8 mouse cellular contexts compared by ENCODE assay signal in the genomic region with DNA sequence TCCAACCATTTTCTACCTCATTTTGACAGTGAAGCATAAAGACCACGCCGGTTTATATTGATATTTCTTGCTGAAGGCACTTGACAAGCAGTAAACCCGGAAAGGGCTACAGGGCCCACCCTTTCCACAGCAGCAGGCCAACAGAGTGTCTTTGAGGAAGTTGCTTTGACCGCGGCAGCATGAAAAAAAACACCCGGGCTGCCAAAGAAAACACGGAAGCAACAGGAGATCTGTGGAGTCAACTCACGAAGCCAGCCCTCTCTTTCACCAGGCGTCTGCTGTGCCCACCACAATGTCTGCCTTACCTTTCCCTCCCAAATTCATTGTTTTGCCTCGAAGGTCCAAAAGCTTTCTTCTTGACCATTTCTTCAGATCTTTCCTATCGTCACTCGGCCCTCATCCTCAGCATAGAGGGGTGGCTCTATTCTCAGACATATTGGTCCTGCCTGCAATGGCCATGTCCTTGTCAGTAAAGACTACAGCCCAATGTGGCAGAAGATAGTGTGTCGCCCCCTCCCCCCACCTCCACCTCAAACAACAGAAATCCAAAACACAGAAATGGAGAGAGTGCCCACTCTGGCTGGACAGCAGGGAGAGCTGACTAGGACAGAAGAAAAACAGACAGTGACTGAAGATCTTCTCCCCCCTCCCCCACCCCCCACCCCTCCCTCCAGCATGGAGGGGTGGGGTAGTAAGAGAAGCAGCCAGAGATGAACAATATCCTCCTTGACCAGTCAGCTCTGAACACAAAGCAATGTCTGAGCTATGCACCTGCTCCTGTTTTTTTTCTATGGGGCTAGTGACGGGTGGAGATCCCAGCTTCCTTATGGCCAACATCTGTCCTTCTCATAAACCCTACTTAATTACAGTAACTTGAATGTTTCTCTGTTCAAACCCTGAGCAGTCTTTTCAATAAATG.
DNase-seq lines count a peak whose midpoint lies in the region; ATAC-seq and TF ChIP-seq lines count a peak whose summit lies in the region.

No protein-coding gene starts in this region.

- TF ChIP-seq RAD21 in CH12.LX (IDR thresholded peaks at IDR 0.05; ENCODE audit: low read depth, low read length), result no peak

- no peaks in the 10 kb centered on the region for H3K9me3 ChIP-seq in CH12.LX (replicated peaks; ENCODE audit: low read length)
- H3K9me3 ChIP-seq in embryonic facial prominence, embryonic 14.5 days (ENCODE audit: control insufficient read depth, low read length), result no peaks in the 10 kb centered on the region

- TF ChIP-seq EP300 in CH12.LX (IDR thresholded peaks at IDR 0.05; ENCODE audit: low read length), result no peak

- H3K27ac ChIP-seq in CH12.LX (ENCODE audit: insufficient read depth, low read depth), result 0 out of 2 replicates have a peak overlapping the region, but pooled peaks have one; percentile 15
- no peak overlapping the region; the same call in 1 of the 2 replicates for H3K27ac ChIP-seq in embryonic facial prominence, embryonic 14.5 days (replicated peaks; ENCODE audit: low read depth, low read length)

- in situ Hi-C loops in CH12.LX (cut with MboI; ENCODE audit: low pct_ligation_motif_present, low pct_unique_long_range_greater_than_20kb, low sequenced_read_pairs), result loop anchor here (10.0 to 25.0 kb wide), 3 partner anchors 226 to 701 kb away; a partner anchor contains a TSS

- no peaks in the 10 kb centered on the region for H3K79me2 ChIP-seq in CH12.LX (replicated peaks; ENCODE audit: control insufficient read depth, extremely low read depth, insufficient read depth, poor library complexity, severe bottlenecking)

- dilution Hi-C loops in CH12.LX (cut with MboI; ENCODE audit: extremely low pct_ligation_motif_present, extremely low pct_unique_long_range_greater_than_20kb, low sequenced_read_pairs), result no loop called here

- intact Hi-C loops in heart, postnatal 25 days (cut with DNase I), result loop anchor here (2.0 to 10.0 kb wide), 6 partner anchors 106 to 526 kb away; a partner anchor contains a TSS

- 50% methylated on average over 14 of the region's 14 CpGs for whole genome bisulfite sequencing in embryonic facial prominence, embryonic 14.5 days

- no peaks in the 10 kb centered on the region for H3K36me3 ChIP-seq in CH12.LX (replicated peaks in 1 of 2; ENCODE audit: control insufficient read depth in 1 of 2, insufficient read depth in 1 of 2, low read length in 1 of 2)
- no peaks in the 10 kb centered on the region for H3K36me3 ChIP-seq in embryonic facial prominence, embryonic 14.5 days (ENCODE audit: control insufficient read depth, insufficient read depth, low read length)

- TF ChIP-seq POLR2A in CH12.LX (IDR thresholded peaks at IDR 0.05; ENCODE audit: low read depth, low read length), result no peak

- H3K9ac ChIP-seq in CH12.LX (ENCODE audit: insufficient read depth, low read depth), result peak overlapping the region; percentile 35
- no peak overlapping the region for H3K9ac ChIP-seq in embryonic facial prominence, embryonic 14.5 days (ENCODE audit: low read depth, low read length)

- TF ChIP-seq CTCF in CH12.LX (conservative IDR thresholded peaks at IDR 0.05 in 1 of 2, IDR thresholded peaks at IDR 0.05 in 1 of 2; ENCODE audit: low read depth in 2 of 2, low read length in 2 of 2), result no peak

- no peaks in the 10 kb centered on the region for H3K27me3 ChIP-seq in CH12.LX (replicated peaks)
- no peaks in the 10 kb centered on the region for H3K27me3 ChIP-seq in embryonic facial prominence, embryonic 14.5 days (replicated peaks; ENCODE audit: control insufficient read depth, insufficient read depth, low read length)

- DNase-seq in 3134 (ENCODE audit: extremely low read depth, insufficient read length, low spot score), result peak; percentile 26
- peak; percentile 7 for DNase-seq in CH12.LX (ENCODE audit: extremely low read depth)
- peak; percentile 71 for DNase-seq in embryonic facial prominence, embryonic 14.5 days (ENCODE audit: low spot score)
- DNase-seq in heart, postnatal 25 days (ENCODE audit: low spot score), result peak; percentile 68
- peak; percentile 78 to 83 for DNase-seq in kidney, postnatal 36 days
- peak; percentile 26 for DNase-seq in spleen, adult 12 weeks (ENCODE audit: low spot score)
- no peak for DNase-seq in Muller cell, postnatal 12 days (ENCODE audit: inconsistent ontology term)

- no peak overlapping the region for H3K4me3 ChIP-seq in CH12.LX (replicated peaks in 1 of 3; ENCODE audit: low read depth in 2 of 3, low read length in 2 of 3, poor library complexity in 1 of 3)
- no peak overlapping the region for H3K4me3 ChIP-seq in embryonic facial prominence, embryonic 14.5 days (ENCODE audit: low read depth, low read length)

- H3K4me2 ChIP-seq in CH12.LX (ENCODE audit: insufficient read depth, low read depth, poor library complexity, severe bottlenecking), result peak overlapping the region; percentile 22; the same call in 1 of the 2 replicates
- H3K4me2 ChIP-seq in embryonic facial prominence, embryonic 14.5 days (ENCODE audit: low read depth, low read length), result no peak overlapping the region; the same call in 1 of the 2 replicates

- ATAC-seq in embryonic facial prominence, embryonic 14.5 days (ENCODE audit: low read depth), result peak; percentile 75
- ATAC-seq in megakaryocyte progenitor cell, adult 5-6 weeks (replicated peaks; ENCODE audit: poor library complexity), result peak; percentile 60

- peaks cover 8 to 11% of the 10 kb centered on the region in 2 experiments for H3K4me1 ChIP-seq in CH12.LX (ENCODE audit: control insufficient read depth in 1 of 2, insufficient read depth in 2 of 2)
- H3K4me1 ChIP-seq in embryonic facial prominence, embryonic 14.5 days (ENCODE audit: control insufficient read depth, insufficient read depth, low read length), result peaks cover 7% of the 10 kb centered on the region

TF ChIP-seq in CH12.LX, 34 proteins besides CTCF, POLR2A, EP300 and RAD21:
- peak; percentile 67 for TF ChIP-seq ELF1 (IDR thresholded peaks at IDR 0.05; ENCODE audit: low read depth, low read length)
- peak; percentile 50 for TF ChIP-seq CHD2 (IDR thresholded peaks at IDR 0.05; ENCODE audit: low read length)
- no peak for TF ChIP-seq MAX (IDR thresholded peaks at IDR 0.05; ENCODE audit: low read length)
- TF ChIP-seq HCFC1 (IDR thresholded peaks at IDR 0.05; ENCODE audit: low read depth, low read length), result peak; percentile 16; the same call in 1 of the 2 replicates
- peak; percentile 65 for TF ChIP-seq ZNF384 (IDR thresholded peaks at IDR 0.05; ENCODE audit: low read depth, low read length)
- TF ChIP-seq E2F4 (IDR thresholded peaks at IDR 0.05; ENCODE audit: insufficient replicate concordance, low read depth, low read length), result no peak
- TF ChIP-seq MEF2A (IDR thresholded peaks at IDR 0.05; ENCODE audit: borderline replicate concordance, low read depth, low read length), result no peak
